ENCODE assay signal across 16 mouse cellular contexts in the genomic region with DNA sequence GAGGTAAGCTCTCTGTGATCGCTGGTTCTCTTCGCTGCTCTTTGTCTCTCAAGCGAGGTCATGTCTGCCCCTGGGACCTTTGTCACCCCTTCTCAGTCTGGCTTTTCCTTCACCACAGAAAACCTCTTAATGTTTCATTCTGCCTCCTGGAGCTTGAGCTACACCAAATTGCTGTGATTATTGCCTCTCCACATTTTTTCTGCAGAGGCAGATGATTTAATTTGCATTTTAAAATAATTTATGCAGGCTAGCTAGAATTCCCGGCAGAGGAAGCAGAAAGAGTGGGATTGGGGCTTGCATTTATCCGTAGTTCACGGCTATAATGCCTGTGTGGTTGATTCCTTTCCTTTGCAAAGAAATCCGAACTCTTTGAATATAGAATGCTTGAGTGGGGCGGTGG. TPM values are rescaled to one million over a fixed set of nuclear protein-coding genes. Genes with fewer than 3 reads are reported as not detected.
DNase-seq lines count a peak whose midpoint lies in the region; ATAC-seq lines count a peak whose summit lies in the region.
"Had no signal": no experiment of that assay in that cellular context is flagged by ENCODE, and none has a peak within 500 bp of the region (broad histone marks: within the 10 kb centered on the region; RNA-seq: fewer than 3 reads in every experiment).

No protein-coding gene starts in this region.

- no peak overlapping the region for H3K4me3 ChIP-seq in hindbrain, embryonic 11.5 days (ENCODE audit: low read depth, low read length)
- H3K4me3 ChIP-seq in midbrain, embryonic 13.5 days (replicated peaks) = peak overlapping the region; percentile 21
- H3K4me3 ChIP-seq: heart, embryonic 13.5 days; kidney, embryonic 15.5 days; limb, embryonic 10.5 days; liver, embryonic 13.5 days had no signal

- 23% methylated on average over 8 of the region's 8 CpGs for WGBS in hindbrain, embryonic 11.5 days
- 7% methylated on average over 8 of the region's 8 CpGs for WGBS in midbrain, embryonic 13.5 days

- H3K36me3 ChIP-seq in hindbrain, embryonic 11.5 days (ENCODE audit: control insufficient read depth, insufficient read depth, low read length) = no peaks in the 10 kb centered on the region
- H3K36me3 ChIP-seq in midbrain, embryonic 13.5 days = no peaks in the 10 kb centered on the region
- H3K36me3 ChIP-seq: heart, embryonic 13.5 days; kidney, embryonic 15.5 days; limb, embryonic 10.5 days had no signal

- H3K27me3 ChIP-seq in hindbrain, embryonic 11.5 days (ENCODE audit: control insufficient read depth, insufficient read depth, low read length) = peaks cover 51% of the 10 kb centered on the region
- H3K27me3 ChIP-seq in midbrain, embryonic 13.5 days = peaks cover 81% of the 10 kb centered on the region

- no peaks in the 10 kb centered on the region for H3K9me3 ChIP-seq in hindbrain, embryonic 11.5 days (ENCODE audit: control insufficient read depth, low read length)
- H3K9me3 ChIP-seq in midbrain, embryonic 13.5 days = no peaks in the 10 kb centered on the region
- H3K9me3 ChIP-seq: heart, embryonic 13.5 days; limb, embryonic 10.5 days; liver, embryonic 13.5 days had no signal

- peak overlapping the region; percentile 36; the same call in 1 of the 2 replicates for H3K27ac ChIP-seq in hindbrain, embryonic 11.5 days (ENCODE audit: low read depth, low read length)
- peak overlapping the region; percentile 74 for H3K27ac ChIP-seq in midbrain, embryonic 13.5 days
- H3K27ac ChIP-seq: heart, embryonic 13.5 days; kidney, embryonic 15.5 days; limb, embryonic 10.5 days; liver, embryonic 13.5 days had no signal

- no peak for ATAC-seq in hindbrain, embryonic 11.5 days (ENCODE audit: low FRiP score)
- peak; percentile 48; the same call in 1 of the 2 replicates for ATAC-seq in midbrain, embryonic 13.5 days

- DNase-seq in right cerebral cortex, adult 18-20 months = peak; percentile 29
- DNase-seq in right cerebral cortex, postnatal 25 days = no peak
- peak; percentile 44 for DNase-seq in hindbrain, embryonic 11.5 days (ENCODE audit: low spot score)
- no peak for DNase-seq in lung, postnatal 4 days
- DNase-seq in lung, adult 18-20 months = no peak
- no peak for DNase-seq in layer of hippocampus, adult 9-10 months (ENCODE audit: low spot score)
- DNase-seq: cerebellum, adult 11-12 months; gastrocnemius, postnatal 36 days; liver, embryonic 13.5 days; lung, postnatal 14 days had no signal

- peaks cover 11% of the 10 kb centered on the region for H3K4me1 ChIP-seq in hindbrain, embryonic 11.5 days (replicated peaks; ENCODE audit: control insufficient read depth, insufficient read depth, low read length)
- peaks cover 42% of the 10 kb centered on the region for H3K4me1 ChIP-seq in midbrain, embryonic 13.5 days (replicated peaks)

- 0 out of 2 replicates have a peak overlapping the region, but pooled peaks have one; percentile 19 for H3K4me2 ChIP-seq in hindbrain, embryonic 11.5 days (replicated peaks; ENCODE audit: low read depth, low read length)
- H3K4me2 ChIP-seq in midbrain, embryonic 13.5 days (replicated peaks) = peak overlapping the region; percentile 48
- H3K4me2 ChIP-seq: heart, embryonic 13.5 days; kidney, embryonic 15.5 days; liver, embryonic 13.5 days had no signal

- H3K9ac ChIP-seq in hindbrain, embryonic 11.5 days (ENCODE audit: low read depth, low read length) = no peak overlapping the region
- peak overlapping the region; percentile 40; the same call in 1 of the 2 replicates for H3K9ac ChIP-seq in midbrain, embryonic 13.5 days (replicated peaks)
- H3K9ac ChIP-seq: heart, embryonic 13.5 days; kidney, embryonic 15.5 days; liver, embryonic 13.5 days had no signal

RNA-seq across cellular contexts. Expression of a gene that starts 4.3 kb away (rescaled TPM):
- not detected in 2 replicates for polyA plus RNA-seq in hindbrain, embryonic 11.5 days (2014; fragmentation: Nextera tagmentation; extraction: Ambion mirVana)
- not detected in 2 replicates for polyA plus RNA-seq in midbrain, embryonic 13.5 days (2015; fragmentation: Nextera tagmentation; extraction: Ambion mirVana)
- polyA plus RNA-seq: heart, embryonic 13.5 days; kidney, embryonic 15.5 days; limb, embryonic 10.5 days; testis, adult 2 months had no signal

RNA-seq across cellular contexts. Expression of a gene that starts 4.5 kb away (rescaled TPM):
- polyA plus RNA-seq in hindbrain, embryonic 11.5 days (2014; fragmentation: Nextera tagmentation; extraction: Ambion mirVana) = 0.06 and 0.25 TPM in 2 replicates
- polyA plus RNA-seq in midbrain, embryonic 13.5 days (2015; fragmentation: Nextera tagmentation; extraction: Ambion mirVana) = 0.31 and 0.42 TPM in 2 replicates

RNA-seq across cellular contexts. Expression of a gene that starts 5.3 kb away (rescaled TPM):
- polyA plus RNA-seq in hindbrain, embryonic 11.5 days (2014; fragmentation: Nextera tagmentation; extraction: Ambion mirVana) = not detected in 2 replicates
- polyA plus RNA-seq in midbrain, embryonic 13.5 days (2015; fragmentation: Nextera tagmentation; extraction: Ambion mirVana) = not detected in 2 replicates
- polyA plus RNA-seq: heart, embryonic 13.5 days; kidney, embryonic 15.5 days; limb, embryonic 10.5 days; liver, embryonic 13.5 days; urinary bladder, adult 2 months had no signal

RNA-seq across cellular contexts. Expression of a gene that starts 18.6 kb away (rescaled TPM):
- 2.1 and 2.9 TPM in 2 replicates for polyA plus RNA-seq in hindbrain, embryonic 11.5 days (2014; fragmentation: Nextera tagmentation; extraction: Ambion mirVana)
- polyA plus RNA-seq in midbrain, embryonic 13.5 days (2015; fragmentation: Nextera tagmentation; extraction: Ambion mirVana) = 1.8 and 2.2 TPM in 2 replicates

RNA-seq across cellular contexts. Expression of a gene that starts 18.7 kb away (rescaled TPM):
- polyA plus RNA-seq in hindbrain, embryonic 11.5 days (2014; fragmentation: Nextera tagmentation; extraction: Ambion mirVana) = 0.19 TPM in 1 of 2 replicates, not detected in the other
- polyA plus RNA-seq in midbrain, embryonic 13.5 days (2015; fragmentation: Nextera tagmentation; extraction: Ambion mirVana) = not detected in 2 replicates
- polyA plus RNA-seq: kidney, embryonic 15.5 days had no signal

Comparison
In these comparisons a context has a peak if more than half of its experiments do, and no peak if none do; other contexts are left out.
1. DNase-seq: peak in right cerebral cortex, adult 18-20 months (single experiment) and hindbrain, embryonic 11.5 days (single experiment); none in right cerebral cortex, postnatal 25 days (single experiment), lung, postnatal 4 days (0 of 2), lung, adult 18-20 months (0 of 2) and layer of hippocampus, adult 9-10 months (single experiment).